Mouse (Mus musculus): ENCODE measurements around the gene Adamts7. TPM values are rescaled to one million over a fixed set of nuclear protein-coding genes. Genes with fewer than 3 reads are reported as not detected.
A peak's percentile ranks its signal among the peaks of the same experiment; 100 is the strongest.

Gene Adamts7
- polyA plus RNA-seq (2015; fragmentation: Nextera tagmentation; extraction: Ambion mirVana) = 9.9 and 11.5 TPM in 2 replicates

GRCm38 (mm10) chr9:90162926-90163748 is at the start of gene Adamts7:
Gene Adamts7 (plus strand): TSS chr9:90163069.
- Histone ChIP-seq H3K9me3 (no peaks in the 10 kb centered on the region), H3K4me3 (peak within 1 kb of the TSS; percentile 95), H3K27ac (peak within 1 kb of the TSS; percentile 73), H3K4me1 (peaks cover 15% of the 10 kb centered on the region), H3K4me2 (peak within 1 kb of the TSS; percentile 88), H3K27me3 (replicated peaks) (no peaks in the 10 kb centered on the region), H3K9ac (peak within 1 kb of the TSS; percentile 93), H3K36me3 (replicated peaks) (no peaks in the 10 kb centered on the region)
- ATAC-seq (replicated peaks) = peak; percentile 81
- under 1% methylated on average over 59 of the region's 60 CpGs for WGBS

GRCm38 (mm10) chr9:90113151-90113550 is 49.7 kb upstream of the Adamts7 start:
- Histone ChIP-seq H3K9me3 (no peaks in the 10 kb centered on the region), H3K4me1 (peaks cover 36% of the 10 kb centered on the region), H3K27ac (peak overlapping the region; percentile 100), H3K36me3 (replicated peaks) (no peaks in the 10 kb centered on the region), H3K4me3 (peak overlapping the region; percentile 96), H3K9ac (peak overlapping the region; percentile 96), H3K27me3 (replicated peaks) (peaks cover 6% of the 10 kb centered on the region; the same call in 1 of the 2 replicates), H3K4me2 (peak overlapping the region; percentile 89)
- WGBS = 1% methylated on average over 13 of the region's 13 CpGs
- no peak for ATAC-seq (replicated peaks)

- Histone ChIP-seq H3K27me3 (replicated peaks) (peaks cover 6% of the 10 kb centered on the region; the same call in 1 of the 2 replicates), H3K9ac (peak overlapping the region; percentile 96), H3K36me3 (replicated peaks) (no peaks in the 10 kb centered on the region), H3K27ac (peak overlapping the region; percentile 100), H3K4me2 (peak overlapping the region; percentile 89), H3K4me3 (peak overlapping the region; percentile 96), H3K4me1 (peaks cover 32% of the 10 kb centered on the region), H3K9me3 (no peaks in the 10 kb centered on the region)
- peak; percentile 79 for ATAC-seq (replicated peaks)
- under 1% methylated on average over 82 of the region's 82 CpGs for WGBS
Measured at GRCm38 (mm10) chr9:90113651-90114566, 49.0 kb upstream of the Adamts7 start.

GRCm38 (mm10) chr9:90114567-90115307 is 48.1 kb upstream of the Adamts7 start, which contains the start of gene Morf4l1:
Gene Morf4l1 (minus strand): TSS chr9:90114774.
- H3K4me1 ChIP-seq = peaks cover 24% of the 10 kb centered on the region
- no peaks in the 10 kb centered on the region for H3K9me3 ChIP-seq
- no peaks in the 10 kb centered on the region for H3K36me3 ChIP-seq (replicated peaks)
- H3K4me2 ChIP-seq = peak within 1 kb of the TSS; percentile 89
- 1% methylated on average over 40 of the region's 40 CpGs for WGBS
- H3K27ac ChIP-seq = peak within 1 kb of the TSS; percentile 100
- peak within 1 kb of the TSS; percentile 96 for H3K4me3 ChIP-seq
- H3K9ac ChIP-seq = peak within 1 kb of the TSS; percentile 96
- peak; percentile 99 for ATAC-seq (replicated peaks)
- H3K27me3 ChIP-seq (replicated peaks) = peaks cover 6% of the 10 kb centered on the region; the same call in 1 of the 2 replicates

- ATAC-seq (replicated peaks) = no peak
- H3K4me1 ChIP-seq = peaks cover 19% of the 10 kb centered on the region
- peak overlapping the region; percentile 83 for H3K4me2 ChIP-seq
- H3K27ac ChIP-seq = peak overlapping the region; percentile 85
- H3K27me3 ChIP-seq (replicated peaks) = peaks cover 6% of the 10 kb centered on the region; the same call in 1 of the 2 replicates
- H3K36me3 ChIP-seq (replicated peaks) = no peaks in the 10 kb centered on the region
- H3K4me3 ChIP-seq = peak overlapping the region; percentile 96
- no peaks in the 10 kb centered on the region for H3K9me3 ChIP-seq
- peak overlapping the region; percentile 58 for H3K9ac ChIP-seq
Measured at GRCm38 (mm10) chr9:90115308-90115700, 47.6 kb upstream of the Adamts7 start.

GRCm38 (mm10) chr9:90117234-90117633 is 45.6 kb upstream of the Adamts7 start:
- ATAC-seq (replicated peaks) = no peak
- Histone ChIP-seq H3K27me3 (replicated peaks) (peaks cover 6% of the 10 kb centered on the region; the same call in 1 of the 2 replicates), H3K4me1 (peaks cover 9% of the 10 kb centered on the region), H3K4me3 (no peak overlapping the region), H3K4me2 (no peak overlapping the region), H3K36me3 (replicated peaks) (no peaks in the 10 kb centered on the region), H3K9me3 (no peaks in the 10 kb centered on the region), H3K9ac (no peak overlapping the region), H3K27ac (no peak overlapping the region)

- 80% methylated on average over 4 of the region's 4 CpGs for WGBS
- Histone ChIP-seq H3K27me3 (replicated peaks) (peaks cover 2% of the 10 kb centered on the region; the same call in 1 of the 2 replicates), H3K4me1 (peaks cover 6% of the 10 kb centered on the region; the same call in 1 of the 2 replicates), H3K9me3 (no peaks in the 10 kb centered on the region), H3K9ac (no peak overlapping the region), H3K4me3 (no peak overlapping the region), H3K36me3 (replicated peaks) (no peaks in the 10 kb centered on the region), H3K27ac (no peak overlapping the region), H3K4me2 (no peak overlapping the region)
- no peak for ATAC-seq (replicated peaks)
Measured at GRCm38 (mm10) chr9:90122246-90122740, 40.6 kb upstream of the Adamts7 start.

DNA sequence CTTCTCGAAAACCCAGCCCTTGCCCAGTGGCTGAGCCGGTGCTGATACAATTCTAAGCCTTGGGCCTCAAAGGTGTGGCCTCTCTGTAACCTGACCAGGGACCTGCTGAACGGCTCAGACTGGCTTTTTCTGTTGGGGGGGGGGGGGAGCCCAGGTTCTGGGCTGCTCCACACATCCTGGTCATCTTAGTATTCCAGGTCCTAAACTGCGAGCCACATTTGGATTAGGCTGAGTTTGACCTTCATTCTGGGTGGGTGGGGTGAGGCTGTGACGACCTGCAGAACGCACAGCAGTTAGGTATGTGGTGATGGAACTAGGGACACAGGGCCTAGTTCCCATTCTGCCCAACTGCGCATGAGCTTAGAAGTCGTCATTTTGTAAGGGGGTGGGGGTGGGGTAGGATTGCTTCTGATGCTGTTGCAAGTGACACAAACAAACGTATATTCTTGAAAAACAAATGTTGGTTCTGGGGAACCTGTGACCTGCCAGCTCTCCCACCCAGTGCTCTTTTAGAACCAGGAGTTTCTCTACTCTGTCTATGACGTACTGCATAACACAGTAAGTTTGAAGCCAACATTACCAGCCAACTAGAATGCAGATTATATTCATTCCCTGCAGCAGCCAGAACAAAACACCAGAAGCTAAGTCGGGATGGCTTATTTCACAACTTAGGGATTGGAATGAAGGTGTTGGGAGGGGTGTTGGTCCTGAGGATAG is 38.6 kb upstream of the Adamts7 start:
- peak; percentile 28; the same call in 1 of the 2 replicates for ATAC-seq (replicated peaks)
- no peaks in the 10 kb centered on the region for H3K36me3 ChIP-seq (replicated peaks)
- H3K27ac ChIP-seq = no peak overlapping the region
- H3K4me2 ChIP-seq = no peak overlapping the region
- 39% methylated on average over 11 of the region's 11 CpGs for WGBS
- no peak overlapping the region for H3K4me3 ChIP-seq
- peaks cover 6% of the 10 kb centered on the region; the same call in 1 of the 2 replicates for H3K4me1 ChIP-seq
- H3K9ac ChIP-seq = no peak overlapping the region
- H3K9me3 ChIP-seq = no peaks in the 10 kb centered on the region
- H3K27me3 ChIP-seq (replicated peaks) = no peaks in the 10 kb centered on the region

GRCm38 (mm10) chr9:90124873-90125245 is 38.0 kb upstream of the Adamts7 start:
- no peaks in the 10 kb centered on the region for H3K36me3 ChIP-seq (replicated peaks)
- no peaks in the 10 kb centered on the region for H3K9me3 ChIP-seq
- ATAC-seq (replicated peaks) = 0 out of 2 replicates have a peak, but pooled peaks have one; percentile 26
- H3K27me3 ChIP-seq (replicated peaks) = no peaks in the 10 kb centered on the region
- WGBS = 39% methylated on average over 8 of the region's 8 CpGs
- H3K4me3 ChIP-seq = no peak overlapping the region
- no peak overlapping the region for H3K9ac ChIP-seq
- H3K4me2 ChIP-seq = peak overlapping the region; percentile 18; the same call in 1 of the 2 replicates
- H3K27ac ChIP-seq = no peak overlapping the region
- peaks cover 6% of the 10 kb centered on the region; the same call in 1 of the 2 replicates for H3K4me1 ChIP-seq

DNA sequence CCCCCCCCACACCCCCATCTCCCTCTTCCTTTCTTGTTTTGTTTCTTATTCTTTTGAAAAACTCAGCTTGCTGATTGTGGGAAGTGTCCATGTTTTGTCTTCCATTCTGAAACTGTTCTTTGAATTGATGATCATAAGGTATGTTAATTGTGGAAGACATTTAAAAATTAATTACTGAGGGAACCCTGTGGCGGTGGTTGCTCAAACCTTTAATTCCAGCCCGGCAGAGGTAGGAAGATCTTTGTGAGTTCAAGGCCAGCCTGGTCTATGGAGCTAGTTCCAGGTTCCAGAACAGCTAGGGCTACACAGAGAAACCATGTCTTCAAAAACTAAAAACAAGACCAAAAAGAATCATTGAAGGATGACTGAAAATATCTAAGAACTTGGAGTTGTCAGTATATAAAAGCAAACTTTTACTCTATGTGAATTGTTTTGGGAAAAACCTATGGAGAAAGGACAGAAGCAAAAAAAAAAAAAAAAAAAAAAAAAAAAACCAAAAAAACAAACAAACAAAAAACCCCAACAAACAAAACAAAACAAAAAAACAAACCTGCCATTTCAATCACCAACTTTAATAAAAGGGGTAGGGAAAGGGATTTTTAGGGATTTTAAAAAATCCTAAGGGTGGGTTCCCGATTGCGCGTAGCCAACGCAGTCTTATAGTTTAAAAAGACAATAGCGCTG is 37.3 kb upstream of the Adamts7 start:
- Histone ChIP-seq H3K9ac (no peak overlapping the region), H3K36me3 (replicated peaks) (no peaks in the 10 kb centered on the region), H3K4me1 (peaks cover 6% of the 10 kb centered on the region; the same call in 1 of the 2 replicates), H3K27ac (no peak overlapping the region), H3K9me3 (no peaks in the 10 kb centered on the region), H3K4me3 (peak overlapping the region; percentile 15), H3K4me2 (peak overlapping the region; percentile 41), H3K27me3 (replicated peaks) (no peaks in the 10 kb centered on the region)
- 11% methylated on average over 7 of the region's 7 CpGs for WGBS
- ATAC-seq (replicated peaks) = no peak

Measured in midbrain, embryonic 15.5 days (tissue).